Mouse (Mus musculus): ENCODE results near the gene Plcxd1. TPM values are rescaled to one million over a fixed set of nuclear protein-coding genes. Genes with fewer than 3 reads are reported as not detected.
A peak's percentile ranks its signal among the peaks of the same experiment; 100 is the strongest.

Plcxd1 gene
- polyA plus RNA-seq, 1 experiment from 2014 or later = 0.82 TPM

DNA sequence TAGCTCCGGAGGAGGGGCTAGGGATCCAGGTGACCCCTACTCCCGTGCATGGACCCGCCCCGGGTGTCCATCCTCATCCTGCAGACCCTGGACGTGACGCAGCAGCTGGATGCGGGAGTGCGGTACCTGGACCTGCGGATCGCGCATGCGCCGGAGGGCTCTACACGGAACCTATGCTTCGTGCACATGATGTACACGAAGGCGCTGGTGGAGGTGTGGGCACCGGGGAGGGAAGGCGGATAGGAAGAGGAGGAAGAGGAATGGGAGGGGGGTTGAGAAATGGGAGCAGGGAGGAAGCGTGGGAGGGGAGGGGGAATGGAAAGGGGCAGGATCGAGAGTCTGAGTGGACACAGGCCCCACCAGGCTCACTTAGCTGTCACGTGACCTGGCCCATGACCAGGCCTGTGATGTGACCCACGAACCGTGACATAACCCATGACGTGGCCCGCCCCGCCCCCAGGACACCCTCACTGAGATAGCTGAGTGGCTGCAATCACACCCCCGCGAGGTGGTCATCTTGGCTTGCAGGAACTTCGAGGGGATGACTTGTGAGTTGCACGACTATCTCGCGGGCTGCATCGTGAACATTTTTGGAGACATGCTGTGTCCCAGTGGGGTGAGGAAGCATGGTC, 2.1 kb downstream of the Plcxd1 start:
- Histone ChIP-seq H3K4me3 (peak overlapping the region; percentile 37), H3K27me3 (replicated peaks) (peaks cover 32% of the 10 kb centered on the region), H3K4me1 (peaks cover 35% of the 10 kb centered on the region), H3K9ac (no peak overlapping the region), H3K4me2 (peak overlapping the region; percentile 73), H3K27ac (no peak overlapping the region), H3K36me3 (peaks cover 45% of the 10 kb centered on the region), H3K9me3 (replicated peaks) (no peaks in the 10 kb centered on the region)
- ATAC-seq = 0 out of 2 replicates have a peak, but pooled peaks have one; percentile 11
- 13% methylated on average over 33 of the region's 34 CpGs for WGBS (ENCODE audit: insufficient replicate concordance)

GRCm38 (mm10) chr5:110102429-110102828, 2.7 kb downstream of the Plcxd1 start:
- H3K27me3 ChIP-seq (replicated peaks) = peaks cover 32% of the 10 kb centered on the region
- peak overlapping the region; percentile 73; the same call in 1 of the 2 replicates for H3K4me2 ChIP-seq

DNA sequence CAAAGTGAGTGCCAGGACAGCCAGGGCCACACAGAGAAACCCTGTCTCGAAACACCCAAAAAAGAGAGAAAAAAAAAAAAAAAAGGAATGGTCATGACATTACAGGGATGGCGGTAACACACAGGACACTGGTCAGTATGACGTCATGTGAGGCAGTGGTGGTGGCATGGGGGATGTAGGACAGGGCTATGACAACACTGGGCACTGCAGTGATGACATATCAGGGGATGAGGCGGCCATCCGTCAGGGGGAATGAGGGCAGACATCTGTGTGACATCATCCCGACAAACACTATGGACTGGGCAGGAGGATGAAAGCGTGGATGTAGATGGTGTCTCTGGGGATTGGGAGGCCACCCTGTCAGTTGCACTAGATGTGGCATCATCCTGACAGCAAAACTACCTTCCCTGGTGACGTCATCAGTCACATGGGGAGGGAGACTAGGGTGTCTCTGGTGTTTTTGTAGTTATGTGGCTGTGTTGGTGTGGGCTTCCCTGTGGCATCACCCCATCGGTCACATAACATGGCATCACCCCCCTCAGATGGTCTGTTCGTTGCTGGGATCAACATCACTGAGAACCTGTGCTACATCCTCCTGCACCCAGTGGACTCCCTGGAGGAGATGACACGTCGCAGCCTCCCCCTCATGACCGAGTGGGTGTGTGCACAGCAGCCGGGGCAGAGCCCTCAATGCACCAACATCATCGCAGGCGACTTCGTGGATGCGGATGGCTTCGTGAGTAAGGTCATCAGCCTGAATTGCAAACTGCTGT, 3.3 kb downstream of the Plcxd1 start:
- H3K27ac ChIP-seq = no peak overlapping the region
- peaks cover 45% of the 10 kb centered on the region for H3K36me3 ChIP-seq
- peaks cover 40% of the 10 kb centered on the region for H3K4me1 ChIP-seq
- no peaks in the 10 kb centered on the region for H3K9me3 ChIP-seq (replicated peaks)
- WGBS (ENCODE audit: insufficient replicate concordance) = 85% methylated on average over 19 of the region's 19 CpGs
- no peak overlapping the region for H3K4me2 ChIP-seq
- peaks cover 32% of the 10 kb centered on the region for H3K27me3 ChIP-seq (replicated peaks)
- no peak overlapping the region for H3K9ac ChIP-seq
- no peak for ATAC-seq
- no peak overlapping the region for H3K4me3 ChIP-seq

More at GRCm38 (mm10) chr5:110102429-110102828, 2.7 kb downstream of the Plcxd1 start:
- H3K4me3 ChIP-seq = no peak overlapping the region
- no peak overlapping the region for H3K27ac ChIP-seq
- ATAC-seq = no peak
- H3K4me1 ChIP-seq = peaks cover 40% of the 10 kb centered on the region
- H3K9me3 ChIP-seq (replicated peaks) = no peaks in the 10 kb centered on the region
- peaks cover 45% of the 10 kb centered on the region for H3K36me3 ChIP-seq
- no peak overlapping the region for H3K9ac ChIP-seq
- 82% methylated on average over 13 of the region's 13 CpGs for WGBS (ENCODE audit: insufficient replicate concordance)

DNA sequence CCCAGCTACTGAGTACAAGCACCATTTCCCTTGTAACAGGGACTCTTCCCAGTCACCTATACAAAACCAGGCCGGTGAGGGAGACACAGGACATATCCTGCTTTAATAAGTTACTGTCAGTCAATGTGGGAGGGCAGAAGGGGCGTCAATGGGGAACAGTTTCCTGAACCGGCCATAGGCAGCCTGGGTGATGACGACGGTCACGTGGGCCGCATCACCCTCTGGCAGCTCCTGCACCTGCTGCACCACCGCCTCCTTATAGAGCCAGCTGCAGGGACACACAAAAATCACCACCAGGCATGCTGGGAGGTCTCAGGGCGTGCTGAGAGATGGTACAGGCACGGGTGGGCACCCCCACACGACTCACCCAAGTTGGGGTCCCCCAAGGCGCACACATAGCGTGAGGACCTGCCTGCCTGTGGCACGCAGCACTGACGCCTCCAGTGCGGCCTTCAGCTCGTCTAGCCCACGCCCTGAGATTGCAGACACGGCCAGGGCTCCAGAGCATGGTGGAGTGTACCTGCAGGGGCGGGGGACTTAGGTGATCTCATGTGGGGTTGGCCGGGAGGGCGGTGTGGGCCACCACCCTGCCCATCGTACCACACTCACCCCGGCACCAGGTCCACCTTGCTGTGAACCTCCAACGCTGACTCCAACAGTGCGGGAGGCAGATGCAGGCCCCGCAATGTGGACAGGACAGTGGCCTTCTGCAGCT, 4.3 kb downstream of the Plcxd1 start:
- Histone ChIP-seq H3K9ac (no peak overlapping the region), H3K36me3 (peaks cover 45% of the 10 kb centered on the region), H3K9me3 (replicated peaks) (no peaks in the 10 kb centered on the region), H3K4me1 (peaks cover 48% of the 10 kb centered on the region), H3K4me2 (no peak overlapping the region), H3K4me3 (no peak overlapping the region), H3K27ac (no peak overlapping the region), H3K27me3 (replicated peaks) (peaks cover 27% of the 10 kb centered on the region)
- WGBS (ENCODE audit: insufficient replicate concordance) = 87% methylated on average over 27 of the region's 27 CpGs
- no peak for ATAC-seq

GRCm38 (mm10) chr5:110104616-110105380, 5.0 kb downstream of the Plcxd1 start:
- peaks cover 51% of the 10 kb centered on the region for H3K4me1 ChIP-seq
- H3K27ac ChIP-seq = no peak overlapping the region
- H3K4me2 ChIP-seq = no peak overlapping the region
- H3K4me3 ChIP-seq = no peak overlapping the region
- 86% methylated on average over 36 of the region's 36 CpGs for WGBS (ENCODE audit: insufficient replicate concordance)
- peaks cover 45% of the 10 kb centered on the region for H3K36me3 ChIP-seq
- H3K9me3 ChIP-seq (replicated peaks) = no peaks in the 10 kb centered on the region
- H3K9ac ChIP-seq = no peak overlapping the region
- ATAC-seq = no peak
- H3K27me3 ChIP-seq (replicated peaks) = peaks cover 20% of the 10 kb centered on the region

GRCm38 (mm10) chr5:110106140-110106871, 6.5 kb downstream of the Plcxd1 start:
- ATAC-seq = no peak
- H3K4me1 ChIP-seq = peaks cover 44% of the 10 kb centered on the region
- WGBS (ENCODE audit: insufficient replicate concordance) = 91% methylated on average over 26 of the region's 26 CpGs
- no peak overlapping the region for H3K27ac ChIP-seq
- H3K4me2 ChIP-seq = peak overlapping the region; percentile 97
- H3K36me3 ChIP-seq = peaks cover 45% of the 10 kb centered on the region
- no peaks in the 10 kb centered on the region for H3K9me3 ChIP-seq (replicated peaks)
- H3K9ac ChIP-seq = peak overlapping the region; percentile 86; the same call in 1 of the 2 replicates
- peaks cover 5% of the 10 kb centered on the region for H3K27me3 ChIP-seq (replicated peaks)
- H3K4me3 ChIP-seq = peak overlapping the region; percentile 86

DNA sequence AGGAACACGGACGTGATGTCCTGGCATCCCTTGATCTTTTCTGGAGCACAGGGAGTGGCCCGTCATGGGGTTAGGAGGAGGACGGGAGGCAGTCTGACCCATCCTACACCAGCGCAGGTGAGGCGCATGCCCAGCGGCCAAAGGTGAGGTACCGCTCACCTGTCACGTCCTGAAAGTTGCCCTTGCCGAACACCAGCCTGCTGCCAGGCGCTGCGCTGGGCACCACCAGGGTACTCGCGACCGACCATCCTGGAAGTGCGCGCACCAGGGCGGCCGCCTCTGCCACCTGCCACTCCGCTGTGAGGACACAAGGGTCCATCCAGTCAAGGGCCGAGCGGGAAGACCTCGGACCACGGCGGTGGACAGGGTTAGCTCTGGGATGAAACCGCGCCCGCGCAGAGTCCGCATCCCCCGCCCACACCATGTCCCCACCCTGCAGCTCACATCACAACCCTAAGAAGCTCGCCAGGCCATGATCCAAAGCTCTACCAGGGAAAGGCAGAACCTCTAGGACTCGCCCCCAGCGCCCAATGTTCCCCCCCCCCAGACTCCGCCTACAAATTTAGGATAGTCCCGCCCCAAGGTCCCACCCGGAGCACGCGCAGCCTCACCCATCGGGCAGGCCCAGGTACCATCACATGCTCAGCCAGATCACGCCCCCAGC, 7.3 kb downstream of the Plcxd1 start:
- ATAC-seq = peak; percentile 25; the same call in 1 of the 2 replicates
- Histone ChIP-seq H3K9me3 (replicated peaks) (no peaks in the 10 kb centered on the region), H3K27me3 (replicated peaks) (no peaks in the 10 kb centered on the region), H3K36me3 (peaks cover 45% of the 10 kb centered on the region), H3K9ac (peak overlapping the region; percentile 86), H3K4me2 (peak overlapping the region; percentile 97), H3K4me1 (peaks cover 37% of the 10 kb centered on the region), H3K27ac (peak overlapping the region; percentile 96), H3K4me3 (peak overlapping the region; percentile 86)
- WGBS (ENCODE audit: insufficient replicate concordance) = 14% methylated on average over 39 of the region's 41 CpGs

- under 1% methylated on average over 71 of the region's 71 CpGs for WGBS (ENCODE audit: insufficient replicate concordance)
- peak; percentile 83 for ATAC-seq
Measured at GRCm38 (mm10) chr5:110107581-110108304, 8.0 kb downstream of the Plcxd1 start, which contains the start of gene Gtpbp6. TSS of gene Gtpbp6 (minus strand) at chr5:110108197.

GRCm38 (mm10) chr5:110108305-110108628, 8.5 kb downstream of the Plcxd1 start:
- peak overlapping the region; percentile 96 for H3K27ac ChIP-seq

More at GRCm38 (mm10) chr5:110107581-110108304, 8.0 kb downstream of the Plcxd1 start, which contains the start of gene Gtpbp6:
- Histone ChIP-seq H3K4me3 (peak within 1 kb of the TSS; percentile 86), H3K4me1 (peaks cover 32% of the 10 kb centered on the region), H3K36me3 (peaks cover 45% of the 10 kb centered on the region), H3K27ac (peak within 1 kb of the TSS; percentile 96), H3K9me3 (replicated peaks) (no peaks in the 10 kb centered on the region), H3K9ac (peak within 1 kb of the TSS; percentile 86), H3K4me2 (peak within 1 kb of the TSS; percentile 97), H3K27me3 (replicated peaks) (no peaks in the 10 kb centered on the region)

GRCm38 (mm10) chr5:110109991-110110441, 10.2 kb downstream of the Plcxd1 start, which contains the start of gene Zfp605:
TSS of gene Zfp605 (plus strand) at chr5:110110092.
- no peaks in the 10 kb centered on the region for H3K9me3 ChIP-seq (replicated peaks)
- peak within 1 kb of the TSS; percentile 71 for H3K4me3 ChIP-seq
- ATAC-seq = peak; percentile 50
- H3K4me1 ChIP-seq = peaks cover 32% of the 10 kb centered on the region
- H3K27ac ChIP-seq = peak within 1 kb of the TSS; percentile 96
- H3K27me3 ChIP-seq (replicated peaks) = no peaks in the 10 kb centered on the region
- H3K4me2 ChIP-seq = peak within 1 kb of the TSS; percentile 76
- peak within 1 kb of the TSS; percentile 76 for H3K9ac ChIP-seq
- under 1% methylated on average over 12 of the region's 12 CpGs for WGBS (ENCODE audit: insufficient replicate concordance)
- H3K36me3 ChIP-seq = peaks cover 40% of the 10 kb centered on the region

More at GRCm38 (mm10) chr5:110108305-110108628, 8.5 kb downstream of the Plcxd1 start:
- peaks cover 32% of the 10 kb centered on the region for H3K4me1 ChIP-seq
- peak overlapping the region; percentile 86; the same call in 1 of the 2 replicates for H3K9ac ChIP-seq
- H3K4me3 ChIP-seq = peak overlapping the region; percentile 86
- peak overlapping the region; percentile 97 for H3K4me2 ChIP-seq
- H3K36me3 ChIP-seq = peaks cover 45% of the 10 kb centered on the region
- 0% methylated on average over 7 of the region's 7 CpGs for WGBS (ENCODE audit: insufficient replicate concordance)
- no peak for ATAC-seq
- no peaks in the 10 kb centered on the region for H3K27me3 ChIP-seq (replicated peaks)
- H3K9me3 ChIP-seq (replicated peaks) = no peaks in the 10 kb centered on the region
